Mouse (Mus musculus) hindbrain, embryonic 14.5 days (tissue): ENCODE results near the gene Psmc3. TPM values are rescaled to one million over a fixed set of nuclear protein-coding genes. Genes with fewer than 3 reads are reported as not detected.
A peak's percentile ranks its signal among the peaks of the same experiment; 100 is the strongest.

Source experiments
- ATAC-seq: fragments of 200-750 bp; cut with Nextera tagmentation; 2 replicates; pipeline ENCODE4 v1.8.0; 2017; ENCODE audit warnings: moderate number of reproducible peaks, mild to moderate bottlenecking, moderate TSS enrichment, moderate library complexity; ENCODE audit not compliant: low FRiP score
- DNase-seq: peaks from one replicate; pipeline ENCODE4 v3.0.0-alpha.2; 2015; ENCODE audit warnings: low spot score
- H3K27ac ChIP-seq: fragments of 300-500 bp; sonication (generic); 2 replicates; pipeline ENCODE4 v1.5.1; 2014; ENCODE audit warnings: mild to moderate bottlenecking, moderate library complexity
- H3K27me3 ChIP-seq: fragments of 300-500 bp; sonication (generic); 2 replicates; pipeline ENCODE4 v1.6.1; 2014; ENCODE audit warnings: mild to moderate bottlenecking, low read length, mixed read lengths; ENCODE audit not compliant: control insufficient read depth, insufficient read depth
- H3K36me3 ChIP-seq: fragments of 300-500 bp; sonication (generic); replicated peaks from 2 replicates; pipeline ENCODE4 v1.6.1; 2014; ENCODE audit not compliant: control insufficient read depth, insufficient read depth
- H3K4me1 ChIP-seq: fragments of 300-500 bp; sonication (generic); replicated peaks from 2 replicates; pipeline ENCODE4 v1.6.1; 2014; ENCODE audit warnings: antibody characterized with exemption, low read length, mixed read lengths; ENCODE audit not compliant: control insufficient read depth, insufficient read depth
- H3K4me2 ChIP-seq: fragments of 300-500 bp; sonication (generic); replicated peaks from 2 replicates; pipeline ENCODE4 v1.6.1; 2014; ENCODE audit warnings: mild to moderate bottlenecking, moderate library complexity
- H3K4me3 ChIP-seq: fragments of 300-500 bp; sonication (generic); replicated peaks from 2 replicates; pipeline ENCODE4 v1.5.1; 2014; ENCODE audit warnings: mild to moderate bottlenecking, low read length
- H3K9ac ChIP-seq: fragments of 300-500 bp; sonication (generic); 2 replicates; pipeline ENCODE4 v1.6.1; 2014
- H3K9me3 ChIP-seq: fragments of 300-500 bp; sonication (generic); 2 replicates; pipeline ENCODE4 v1.6.1; 2016; ENCODE audit warnings: low read length; ENCODE audit not compliant: control insufficient read depth
- WGBS: fragments of 180-500 bp; shearing (Covaris S2); extraction: QIAGEN DNeasy Blood & Tissue Kit; methylation state at CpG from one replicate; pipeline ENCODE4 v1.1.7; 2014; 5-methylcytosine and 5-hydroxymethylcytosine counted together
- polyA plus RNA-seq: library from polyadenylated mRNA; unstranded; fragments of >200 nt; fragmentation: Nextera tagmentation; extraction: Ambion mirVana; gene quantifications from 2 replicates; pipeline ENCODE4 v1.2.1, GENCODE M21; 2014

Psmc3 gene
- polyA plus RNA-seq, 1 experiment from 2014 or later: 237 TPM

DNA sequence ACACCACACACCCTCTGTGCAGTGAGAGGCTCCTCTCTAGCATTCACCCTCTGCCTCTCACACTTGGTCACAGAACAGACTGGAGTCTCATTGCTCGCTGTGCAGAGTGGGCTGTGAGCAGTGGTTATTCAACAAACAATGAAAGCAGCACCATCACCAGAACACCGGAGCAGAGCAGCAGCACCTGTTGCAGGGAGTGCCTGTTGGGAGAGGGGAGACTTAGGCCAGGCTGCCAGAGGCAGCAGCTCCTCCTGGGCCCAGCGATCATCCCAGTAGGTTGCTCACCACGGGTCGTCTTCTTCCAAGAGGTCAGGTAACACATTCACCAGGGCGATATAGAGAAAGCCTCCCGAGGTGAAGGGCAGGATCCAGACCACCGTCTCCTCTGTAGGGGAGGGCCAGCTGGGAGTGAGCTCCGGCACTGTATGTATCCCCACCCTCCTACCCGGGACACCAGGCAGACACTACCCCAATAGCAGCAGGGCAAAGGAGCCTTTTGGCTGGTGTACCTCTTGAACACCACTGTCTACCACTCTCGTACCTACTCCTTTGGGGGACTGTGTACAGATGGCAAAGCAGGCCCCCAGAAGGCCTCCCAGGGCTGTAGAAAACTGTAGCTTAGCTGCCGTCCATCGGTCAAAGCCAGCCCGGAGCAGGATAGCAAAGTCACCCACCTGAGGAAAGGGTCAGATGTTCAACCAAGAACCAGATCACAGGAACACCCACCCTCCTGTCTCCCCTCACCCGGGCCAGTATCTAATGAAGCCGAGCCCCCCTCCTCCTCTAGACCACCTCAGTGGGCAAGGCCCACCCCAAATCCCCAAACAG lies 9.2 kb downstream of the Psmc3 start:
- H3K9ac ChIP-seq: no peak overlapping the region
- no peaks in the 10 kb centered on the region for H3K9me3 ChIP-seq
- no peak overlapping the region for H3K4me3 ChIP-seq
- H3K36me3 ChIP-seq: peaks cover 85% of the 10 kb centered on the region
- H3K4me2 ChIP-seq: no peak overlapping the region
- no peaks in the 10 kb centered on the region for H3K4me1 ChIP-seq
- H3K27me3 ChIP-seq: no peaks in the 10 kb centered on the region
- WGBS: 91% methylated on average over 16 of the region's 16 CpGs
- DNase-seq (no peak), ATAC-seq (no peak)
- H3K27ac ChIP-seq: no peak overlapping the region

DNA sequence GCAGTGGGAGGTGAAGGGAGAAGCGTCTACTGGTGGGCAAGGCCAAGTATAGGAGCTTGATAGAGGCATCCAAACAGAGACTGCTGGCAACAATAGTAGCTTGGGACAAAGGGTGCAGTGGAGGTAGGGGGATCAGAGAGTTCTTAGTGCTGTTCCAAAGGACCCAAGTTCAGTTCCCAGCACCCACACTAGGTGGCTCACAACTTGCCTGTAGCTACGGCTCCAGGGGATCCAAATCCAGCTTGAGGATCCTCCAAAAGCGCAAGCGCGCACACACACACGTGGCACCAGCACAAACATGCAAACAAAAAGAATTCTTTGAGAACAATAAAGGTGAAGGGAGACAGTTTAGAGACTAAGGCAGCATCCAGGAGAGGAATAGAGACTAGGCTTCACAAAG lies 10.4 kb downstream of the Psmc3 start:
- H3K27me3 ChIP-seq: no peaks in the 10 kb centered on the region
- no peak for ATAC-seq
- H3K4me3 ChIP-seq: no peak overlapping the region
- H3K9me3 ChIP-seq: no peaks in the 10 kb centered on the region
- H3K4me1 ChIP-seq: peaks cover 12% of the 10 kb centered on the region
- no peak overlapping the region for H3K27ac ChIP-seq
- H3K9ac ChIP-seq: no peak overlapping the region
- peaks cover 72% of the 10 kb centered on the region for H3K36me3 ChIP-seq
- WGBS: 85% methylated on average over 6 of the region's 6 CpGs
- no peak overlapping the region for H3K4me2 ChIP-seq
- no peak for DNase-seq

DNA sequence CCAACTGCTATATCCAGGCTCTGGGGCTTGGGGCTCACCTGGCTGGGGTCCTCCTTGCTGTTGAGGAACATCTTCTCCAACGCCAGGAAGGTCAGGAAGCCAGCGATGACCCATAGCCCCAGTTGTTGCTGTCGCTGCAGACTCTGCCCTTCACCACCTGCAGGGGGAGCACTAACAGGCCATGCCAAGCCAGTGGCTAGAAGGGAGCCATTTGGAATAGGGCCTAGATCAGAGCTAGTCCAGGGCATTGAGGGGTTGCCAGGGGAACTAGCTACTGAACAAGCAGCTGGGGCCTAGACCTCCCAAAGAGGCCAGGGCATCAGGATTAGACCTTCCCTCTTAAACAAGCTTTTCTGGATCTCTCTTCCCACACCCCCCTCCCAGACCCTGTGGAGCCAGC lies 11.7 kb downstream of the Psmc3 start:
- ATAC-seq (no peak), DNase-seq (no peak)
- no peak overlapping the region for H3K4me2 ChIP-seq
- H3K4me3 ChIP-seq: no peak overlapping the region
- H3K36me3 ChIP-seq: peaks cover 59% of the 10 kb centered on the region
- H3K27me3 ChIP-seq: no peaks in the 10 kb centered on the region
- WGBS: 34% methylated on average over 3 of the region's 3 CpGs
- peaks cover 15% of the 10 kb centered on the region for H3K4me1 ChIP-seq
- H3K27ac ChIP-seq: no peak overlapping the region
- no peak overlapping the region for H3K9ac ChIP-seq
- H3K9me3 ChIP-seq: no peaks in the 10 kb centered on the region

DNA sequence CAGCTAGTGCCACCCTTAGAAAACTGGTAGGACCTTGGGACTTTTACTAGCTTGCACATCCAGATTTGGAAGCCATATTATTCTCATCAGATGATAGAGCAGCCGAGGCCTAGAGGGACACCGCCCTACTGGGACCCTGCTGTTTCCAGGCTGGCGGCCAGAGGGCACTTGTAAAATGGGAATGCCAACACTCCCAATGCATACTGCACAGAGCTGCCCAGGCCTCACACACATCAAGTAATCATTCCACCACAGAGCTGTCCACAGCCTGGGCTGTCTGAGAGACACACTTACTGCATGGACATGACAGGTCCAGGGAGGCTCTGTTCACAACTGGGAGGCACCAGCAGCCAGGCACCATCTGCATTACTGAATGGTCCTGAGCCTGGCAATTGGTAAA lies 12.6 kb downstream of the Psmc3 start:
- Histone ChIP-seq H3K27me3 (no peaks in the 10 kb centered on the region), H3K9me3 (no peaks in the 10 kb centered on the region), H3K9ac (no peak overlapping the region), H3K27ac (no peak overlapping the region), H3K4me1 (peaks cover 24% of the 10 kb centered on the region), H3K4me2 (no peak overlapping the region), H3K36me3 (peaks cover 51% of the 10 kb centered on the region), H3K4me3 (no peak overlapping the region)
- WGBS: 83% methylated on average over 3 of the region's 3 CpGs
- DNase-seq (no peak), ATAC-seq (no peak)

DNA sequence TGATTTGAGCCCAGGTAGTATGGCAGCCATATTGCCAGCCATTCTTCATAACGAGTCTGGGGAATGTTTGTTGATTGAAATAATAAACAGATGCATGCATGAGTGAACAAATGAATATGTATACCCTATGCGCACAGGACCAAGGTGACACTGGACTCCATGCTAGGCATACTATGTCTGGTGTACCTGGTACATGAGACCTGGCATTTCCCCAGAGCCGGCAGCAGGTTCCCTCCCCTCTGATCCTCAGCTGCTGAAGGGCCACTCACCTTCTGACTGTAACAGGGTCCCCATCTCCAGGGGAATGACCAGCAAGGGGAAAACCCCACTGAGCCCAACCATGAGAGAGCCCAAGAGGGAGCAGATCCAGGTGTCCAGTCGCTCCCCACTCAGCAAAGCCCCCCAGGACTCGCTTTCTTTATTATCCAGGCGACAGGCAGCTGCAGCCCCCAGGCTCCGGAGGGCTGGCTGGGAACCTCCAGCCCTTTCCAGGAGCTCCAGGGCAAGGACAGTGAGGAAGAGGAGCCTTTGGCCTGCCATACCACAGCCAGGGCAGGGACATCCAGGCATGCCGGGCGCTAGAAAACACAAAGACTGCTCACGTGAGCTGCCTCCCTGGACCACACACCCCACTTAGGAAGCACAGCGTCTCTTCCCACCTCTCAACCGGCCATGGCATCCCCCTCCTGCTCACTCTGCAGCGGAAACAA lies 14.5 kb downstream of the Psmc3 start:
- Histone ChIP-seq H3K36me3 (peaks cover 32% of the 10 kb centered on the region), H3K27ac (no peak overlapping the region), H3K4me2 (peak overlapping the region; percentile 72), H3K4me3 (peak overlapping the region; percentile 55), H3K27me3 (no peaks in the 10 kb centered on the region), H3K9ac (peak overlapping the region; percentile 68), H3K4me1 (peaks cover 25% of the 10 kb centered on the region), H3K9me3 (no peaks in the 10 kb centered on the region)
- ATAC-seq: no peak
- no peak for DNase-seq
- WGBS: 57% methylated on average over 13 of the region's 13 CpGs

DNA sequence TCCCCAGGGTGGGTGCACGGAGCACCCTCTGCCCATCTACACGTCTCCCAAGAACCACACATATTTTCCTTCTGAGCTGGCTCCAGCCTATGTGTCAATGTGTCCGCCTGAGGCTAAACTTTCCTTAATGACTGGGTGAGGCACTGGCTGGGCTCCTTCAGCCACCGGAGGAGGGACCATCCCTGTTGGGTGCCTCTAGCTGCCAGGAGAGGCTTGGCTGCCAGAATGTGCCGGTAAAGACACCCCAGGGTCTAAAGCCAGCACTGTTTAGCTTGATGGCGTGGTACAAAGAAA lies 15.0 kb downstream of the Psmc3 start:
- WGBS: 48% methylated on average over 6 of the region's 6 CpGs
- Histone ChIP-seq H3K9me3 (no peaks in the 10 kb centered on the region), H3K27me3 (no peaks in the 10 kb centered on the region), H3K36me3 (peaks cover 27% of the 10 kb centered on the region), H3K27ac (no peak overlapping the region), H3K4me2 (peak overlapping the region; percentile 72), H3K9ac (peak overlapping the region; percentile 68), H3K4me1 (peaks cover 25% of the 10 kb centered on the region), H3K4me3 (peak overlapping the region; percentile 55)
- DNase-seq (no peak), ATAC-seq (no peak)

DNA sequence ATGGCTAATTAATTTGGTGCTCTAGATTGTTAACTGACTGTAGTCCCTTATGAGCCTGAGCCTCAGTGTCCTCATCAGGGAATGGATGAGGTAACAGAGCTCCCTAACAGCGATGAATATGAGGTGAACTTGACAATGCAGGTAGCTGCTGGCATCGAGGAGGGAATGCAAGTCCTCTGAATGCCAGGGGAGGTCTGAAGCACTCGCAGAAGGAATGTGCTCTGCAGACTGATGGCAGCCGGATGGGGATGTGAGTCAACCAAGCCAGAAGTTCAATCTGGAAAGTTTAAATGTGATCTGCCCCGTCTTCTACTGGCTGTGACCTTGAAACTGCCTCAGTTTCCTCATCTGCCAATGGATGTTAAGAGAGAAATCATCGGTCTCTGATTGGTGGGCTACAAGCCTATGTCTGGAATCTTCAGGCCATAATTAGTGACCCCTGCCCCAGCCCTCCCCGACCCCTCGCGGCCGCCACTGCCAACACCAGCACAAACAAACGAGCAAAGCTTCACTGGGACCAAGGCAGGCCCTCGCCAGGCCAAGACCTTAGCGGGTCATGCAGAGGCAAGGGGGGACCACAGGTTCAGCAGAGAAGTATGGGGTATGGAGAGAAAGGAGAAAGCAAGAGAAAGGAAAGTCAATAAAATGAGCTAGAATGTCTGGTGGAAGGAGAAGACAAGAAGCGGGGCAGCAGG lies 15.6 kb downstream of the Psmc3 start:
- peak overlapping the region; percentile 77 for H3K27ac ChIP-seq
- 9% methylated on average over 14 of the region's 14 CpGs for WGBS
- peaks cover 25% of the 10 kb centered on the region for H3K4me1 ChIP-seq
- H3K4me2 ChIP-seq: peak overlapping the region; percentile 72
- H3K27me3 ChIP-seq: no peaks in the 10 kb centered on the region
- ATAC-seq (peak; percentile 4; the same call in 1 of the 2 replicates), DNase-seq (no peak)
- H3K4me3 ChIP-seq: peak overlapping the region; percentile 55
- H3K9me3 ChIP-seq: no peaks in the 10 kb centered on the region
- H3K36me3 ChIP-seq: peaks cover 21% of the 10 kb centered on the region
- H3K9ac ChIP-seq: peak overlapping the region; percentile 68

DNA sequence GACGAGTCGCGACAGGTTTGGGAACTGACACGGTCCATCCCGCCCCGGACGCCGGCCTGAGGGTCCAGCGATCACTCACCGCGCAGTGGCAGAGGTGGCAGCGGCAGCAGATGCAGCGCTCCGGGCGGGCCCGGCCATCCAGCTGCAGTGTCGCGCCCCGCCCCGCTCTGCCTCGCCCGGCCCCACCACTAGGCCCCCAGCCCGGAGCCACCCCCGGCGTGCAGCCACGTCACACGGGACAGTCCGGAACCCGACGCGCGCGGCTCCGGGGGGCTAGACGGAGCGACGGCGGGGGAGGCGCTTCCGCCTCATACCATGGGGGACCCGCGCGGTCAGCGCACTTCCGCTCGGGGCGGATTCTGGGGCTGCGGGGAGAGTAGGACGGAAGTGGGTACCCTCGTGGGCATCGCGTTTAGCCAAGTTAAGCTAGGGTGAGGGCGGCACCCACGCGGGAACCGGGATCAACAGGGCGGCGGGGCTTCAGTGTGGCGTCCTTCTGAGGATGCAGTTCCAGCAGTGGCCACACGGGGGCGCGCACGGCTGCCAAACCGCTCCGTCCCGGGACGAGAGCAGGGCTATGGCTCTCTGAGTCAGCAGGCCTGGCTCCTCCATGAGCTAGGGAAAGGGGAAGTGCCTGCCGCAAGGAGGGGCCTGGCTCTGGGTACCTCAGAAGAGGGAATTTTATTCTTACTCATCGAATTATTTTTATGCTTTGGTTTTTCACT lies 16.4 kb downstream of the Psmc3 start, which contains the start of gene Slc39a13:
Gene Slc39a13 (minus strand): TSS at position 342 of the 725 bp plus-strand sequence.
- peak within 1 kb of the TSS; percentile 72 for H3K4me2 ChIP-seq
- peak within 1 kb of the TSS; percentile 77 for H3K27ac ChIP-seq
- peaks cover 13% of the 10 kb centered on the region; the same call in 1 of the 2 replicates for H3K36me3 ChIP-seq
- H3K4me1 ChIP-seq: peaks cover 25% of the 10 kb centered on the region
- ATAC-seq: peak; percentile 96
- no peaks in the 10 kb centered on the region for H3K9me3 ChIP-seq
- H3K9ac ChIP-seq: peak within 1 kb of the TSS; percentile 68
- peak; percentile 95 for DNase-seq
- H3K27me3 ChIP-seq: no peaks in the 10 kb centered on the region
- H3K4me3 ChIP-seq: peak within 1 kb of the TSS; percentile 55
- WGBS: under 1% methylated on average over 63 of the region's 69 CpGs
